Mouse (Mus musculus) cerebellum, adult 8-10 months (tissue): ENCODE data around the gene Ttc3.
"Not testable (repeated sequence)": the region's sequence is repeated elsewhere in the genome, so short reads cannot be mapped to it uniquely, and the experiment has no call there.

ENCODE experiments used
- DNase-seq: peaks from one replicate; pipeline ENCODE4 v3.0.0; 2022

Gene Ttc3

DNA sequence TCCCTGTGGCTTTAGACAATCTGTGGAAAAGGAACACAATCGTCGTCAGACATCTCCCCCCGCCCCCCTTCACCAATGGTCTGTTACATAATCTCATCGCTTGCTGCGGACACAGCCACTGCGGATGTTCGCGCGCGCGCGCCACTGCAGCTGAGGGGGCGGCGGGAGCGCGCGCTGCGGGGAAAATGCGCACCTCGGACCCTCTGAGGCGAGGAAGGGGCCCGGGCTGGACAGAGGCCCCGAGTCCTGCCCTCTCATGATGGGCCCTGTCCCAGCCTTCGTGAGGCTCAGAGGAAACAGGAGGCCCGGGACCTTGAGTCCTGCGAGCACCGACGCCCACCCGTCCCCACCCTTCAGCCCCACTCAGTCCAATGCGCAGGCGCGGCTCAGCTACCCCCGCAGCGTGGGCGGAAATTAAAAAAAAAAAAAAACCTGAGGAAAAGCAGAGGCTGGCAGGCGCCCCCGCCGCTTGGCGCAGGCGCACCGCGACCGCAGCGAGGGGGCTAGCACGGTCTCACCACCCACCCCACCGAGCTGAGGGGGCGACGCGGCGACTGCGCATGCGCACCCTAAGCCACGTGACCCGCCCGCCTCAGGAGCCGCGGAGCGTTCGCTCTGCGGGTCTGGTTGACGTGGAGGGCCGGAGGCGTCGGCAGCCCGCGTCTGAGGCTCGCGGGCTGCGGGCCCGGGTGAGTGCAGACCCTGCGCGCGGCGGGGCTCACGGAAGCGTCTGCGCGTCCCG lies at the start of gene Ttc3:
Gene Ttc3 (plus strand): TSS at position 446 of the 742 bp plus-strand sequence.
- peak; percentile 96 for DNase-seq

DNA sequence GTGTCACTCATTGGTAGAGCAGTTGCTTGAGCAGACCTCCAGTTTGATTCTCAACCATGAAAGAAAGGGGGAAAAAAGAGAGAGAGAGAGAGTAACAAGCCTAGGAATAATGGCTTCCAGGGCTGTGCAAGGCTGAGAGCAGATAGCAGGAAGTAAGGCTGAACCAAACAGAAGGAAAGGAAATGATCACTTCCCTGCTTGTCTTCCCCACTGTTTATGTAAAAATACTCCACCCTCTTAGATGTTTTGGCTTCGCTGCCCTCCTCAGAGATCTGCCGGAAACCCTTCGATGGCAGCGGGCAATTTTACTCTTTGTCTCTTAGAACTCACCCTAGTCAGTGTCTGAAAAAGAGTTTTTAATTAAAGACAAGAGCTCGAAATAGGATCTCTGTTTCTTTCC lies 46.7 kb upstream of the Ttc3 start:
- no peak for DNase-seq

DNA sequence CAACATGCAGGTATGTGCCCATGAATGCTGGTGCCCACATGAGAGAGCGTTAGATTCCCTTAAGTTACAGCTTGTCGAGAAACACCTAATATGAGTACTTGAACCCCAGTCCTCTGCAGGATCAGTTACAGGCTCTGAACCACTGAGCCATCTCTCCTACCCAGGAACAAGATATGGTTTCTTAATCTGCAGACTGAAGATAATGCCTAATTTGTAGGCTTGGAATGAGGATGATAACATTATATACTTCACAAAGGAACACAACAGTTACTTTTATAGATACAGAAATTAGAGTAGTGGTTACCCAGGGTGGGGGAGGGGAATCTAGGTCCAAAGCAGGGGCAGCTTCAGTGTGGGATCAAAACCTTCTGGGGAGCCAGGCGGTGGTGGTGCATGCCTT lies 44.4 kb upstream of the Ttc3 start:
- no peak for DNase-seq

DNA sequence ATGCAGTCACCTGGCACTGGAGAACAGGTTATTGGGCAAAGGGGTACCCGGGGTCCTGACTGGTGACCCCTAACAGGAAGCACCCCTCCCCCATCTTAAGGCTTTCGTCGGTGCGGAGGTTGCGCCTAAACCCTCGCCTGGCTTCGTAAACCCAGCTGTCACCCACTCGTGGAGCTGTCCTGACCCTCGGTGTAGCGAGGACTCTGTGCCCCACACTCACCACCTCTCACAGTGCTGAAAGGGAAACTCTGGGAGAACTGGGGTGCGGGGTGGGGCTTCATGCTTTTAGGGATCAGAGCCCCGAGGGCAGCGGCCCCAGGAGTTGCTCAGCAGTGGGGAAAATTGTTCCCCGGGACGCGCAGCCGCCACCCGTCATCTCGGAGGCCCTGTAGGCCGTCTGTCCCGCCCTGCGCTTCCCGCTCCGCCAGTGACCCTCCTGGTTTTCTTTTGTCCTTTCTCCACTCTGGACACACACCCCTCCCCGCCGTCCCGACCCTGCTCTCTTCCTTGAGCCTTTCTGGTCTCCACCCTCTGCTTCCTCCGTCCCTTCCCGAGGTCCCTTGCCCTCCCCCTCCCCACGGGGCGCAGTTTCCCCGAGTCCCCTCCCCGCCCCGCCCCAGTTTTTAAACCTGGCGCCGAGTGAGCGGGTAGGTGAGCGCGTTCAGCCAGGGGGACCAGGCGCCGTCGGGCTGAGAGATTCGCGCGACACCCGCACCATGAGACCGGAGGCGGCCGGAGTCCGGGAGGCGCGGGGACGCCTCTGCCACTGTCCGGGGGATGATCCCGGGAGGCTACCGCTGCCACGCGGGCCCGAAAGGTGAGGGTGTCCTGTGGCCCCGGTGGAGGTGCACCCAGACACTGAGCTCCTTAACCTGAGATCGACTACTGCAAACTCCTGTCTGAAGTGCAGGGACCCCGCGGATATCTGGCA lies 42.4 kb upstream of the Ttc3 start, which contains the start of gene Ripply3:
Gene Ripply3 (plus strand): TSS at position 640 of the 931 bp plus-strand sequence.
- DNase-seq, result peak; percentile 17

DNA sequence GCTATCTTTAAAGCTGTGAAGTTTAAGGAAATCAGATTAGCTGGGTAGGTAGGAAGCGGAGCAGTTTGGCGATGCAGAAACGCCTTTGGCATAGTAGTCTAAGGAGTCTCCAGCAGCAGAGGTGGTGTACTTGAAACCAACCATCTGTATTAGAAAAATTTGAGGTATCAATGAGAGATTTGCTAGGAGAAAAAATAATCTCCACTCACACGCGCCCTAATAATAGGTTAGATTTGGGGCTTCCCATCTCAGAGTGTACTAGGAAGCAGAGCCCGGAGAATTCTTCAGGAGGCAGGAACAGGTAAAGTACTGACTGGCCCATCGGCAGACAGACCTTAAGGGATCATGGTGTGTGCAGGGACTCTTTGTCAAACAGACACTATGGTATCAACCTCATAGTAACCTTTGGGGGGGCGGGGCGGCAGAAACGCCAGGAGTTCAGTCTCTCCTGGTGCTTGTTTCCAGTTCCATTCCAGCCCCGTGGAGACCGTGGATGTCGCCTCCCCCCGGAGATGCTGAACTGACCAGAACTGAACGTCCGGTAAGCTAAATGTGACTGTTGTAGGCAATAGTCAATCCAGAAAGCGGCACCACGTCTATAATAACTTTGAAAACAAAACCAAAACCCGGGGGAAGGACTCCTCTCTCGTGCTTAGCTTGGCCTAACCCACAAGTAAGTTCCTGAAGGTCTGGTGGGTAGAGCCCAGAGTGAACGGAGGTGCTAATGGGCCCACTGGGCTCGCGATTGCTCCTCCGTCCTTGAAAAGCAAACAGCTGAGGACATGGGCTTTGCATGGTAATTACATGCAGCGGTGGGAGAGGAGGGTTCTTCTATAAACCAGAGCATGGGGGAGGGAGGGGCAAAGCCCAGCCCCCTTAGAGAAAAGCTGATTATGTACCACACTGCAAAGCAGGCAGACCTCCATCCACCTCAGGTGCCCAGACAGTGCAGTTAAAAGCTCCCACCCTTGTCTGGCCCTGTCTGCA lies 41.2 kb upstream of the Ttc3 start:
- no peak for DNase-seq

DNA sequence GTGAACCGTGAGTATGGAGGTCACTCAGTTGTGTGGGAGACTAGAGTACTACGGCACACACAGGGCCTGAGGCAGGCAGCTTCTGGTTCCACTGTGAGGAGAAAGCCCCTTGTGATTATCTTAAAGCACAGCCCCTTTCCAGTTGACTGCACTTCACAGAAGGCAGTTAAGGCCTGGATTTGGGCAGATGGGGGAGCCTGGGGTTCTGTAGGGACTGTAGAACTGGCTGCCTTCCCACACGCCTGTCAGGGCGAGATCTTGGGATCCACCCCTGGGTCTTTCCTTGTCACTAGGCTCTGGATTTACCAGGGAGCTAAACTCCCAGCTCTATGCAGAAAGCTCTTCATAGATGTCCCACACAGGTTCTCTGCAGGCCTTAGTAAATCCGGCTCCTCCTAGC lies 40.0 kb upstream of the Ttc3 start:
- no peak for DNase-seq

DNA sequence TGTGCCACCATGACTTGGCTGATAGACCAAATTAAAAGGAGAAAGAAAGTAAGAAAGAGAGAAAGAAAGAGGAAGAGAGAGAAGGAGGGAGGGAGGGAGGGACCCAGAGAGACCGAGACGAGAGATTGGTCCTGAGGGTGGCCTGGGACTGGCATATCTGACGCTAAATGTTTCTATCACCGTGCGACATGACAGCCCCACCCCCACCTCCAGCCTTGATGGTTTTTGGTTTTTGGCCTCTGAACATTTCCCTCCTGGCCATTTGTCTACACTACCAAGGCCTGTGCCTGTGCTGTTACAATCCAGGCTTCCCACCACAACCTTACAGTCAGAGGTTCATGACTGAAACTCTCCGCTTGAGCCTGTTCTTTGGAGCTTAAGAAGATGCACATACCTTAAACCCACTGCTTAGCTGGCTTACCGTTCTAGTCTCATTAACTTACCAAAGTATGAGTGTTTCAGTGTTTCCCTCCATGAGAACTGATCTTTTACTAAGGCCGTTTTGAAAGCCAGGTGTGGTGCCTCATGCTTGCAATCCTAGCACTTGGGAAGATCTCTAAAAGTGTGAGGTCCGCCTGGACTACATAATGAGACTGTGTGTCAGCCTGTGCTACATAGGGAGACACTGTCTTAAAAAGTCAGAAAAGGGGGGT lies 39.1 kb upstream of the Ttc3 start:
- DNase-seq, result no peak

DNA sequence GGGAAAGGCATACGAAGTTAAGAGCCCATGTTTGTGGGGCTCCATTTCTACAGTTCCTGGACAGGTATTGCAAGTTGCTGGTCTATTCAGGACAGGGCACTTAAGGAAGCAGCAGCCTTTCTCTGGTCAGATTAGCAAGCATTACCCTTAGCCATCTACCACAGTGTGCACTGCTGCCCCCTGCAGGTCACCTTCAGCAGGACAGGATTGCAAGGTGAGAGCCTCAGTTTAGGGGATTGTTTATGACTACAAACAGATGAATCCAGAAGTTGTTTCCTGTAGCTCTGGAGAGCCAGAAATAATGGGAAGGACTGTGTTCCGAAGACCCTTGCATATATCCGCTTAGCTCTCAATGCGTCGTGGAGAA lies 38.5 kb upstream of the Ttc3 start:
- DNase-seq, result peak; percentile 73

DNA sequence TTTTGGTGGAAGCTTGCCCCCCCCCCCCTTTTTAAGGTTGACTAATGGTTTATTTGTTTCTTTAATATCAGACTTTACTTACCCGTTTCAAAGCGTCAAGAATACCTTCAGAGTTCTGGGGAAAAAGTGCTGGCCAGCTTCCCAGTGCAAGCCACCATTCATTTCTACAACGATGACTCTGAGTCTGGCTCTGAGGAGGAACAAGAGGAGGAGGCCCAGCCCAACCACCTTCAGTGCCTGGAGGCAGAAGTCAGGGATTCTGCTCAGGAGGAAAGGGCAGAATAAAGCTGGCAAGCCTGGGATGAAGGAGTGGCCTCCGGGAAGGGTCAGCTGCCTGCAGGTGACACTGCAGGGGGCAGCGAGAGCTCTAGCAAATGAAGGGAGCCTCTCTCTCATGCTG lies 34.8 kb upstream of the Ttc3 start:
- no peak for DNase-seq

DNA sequence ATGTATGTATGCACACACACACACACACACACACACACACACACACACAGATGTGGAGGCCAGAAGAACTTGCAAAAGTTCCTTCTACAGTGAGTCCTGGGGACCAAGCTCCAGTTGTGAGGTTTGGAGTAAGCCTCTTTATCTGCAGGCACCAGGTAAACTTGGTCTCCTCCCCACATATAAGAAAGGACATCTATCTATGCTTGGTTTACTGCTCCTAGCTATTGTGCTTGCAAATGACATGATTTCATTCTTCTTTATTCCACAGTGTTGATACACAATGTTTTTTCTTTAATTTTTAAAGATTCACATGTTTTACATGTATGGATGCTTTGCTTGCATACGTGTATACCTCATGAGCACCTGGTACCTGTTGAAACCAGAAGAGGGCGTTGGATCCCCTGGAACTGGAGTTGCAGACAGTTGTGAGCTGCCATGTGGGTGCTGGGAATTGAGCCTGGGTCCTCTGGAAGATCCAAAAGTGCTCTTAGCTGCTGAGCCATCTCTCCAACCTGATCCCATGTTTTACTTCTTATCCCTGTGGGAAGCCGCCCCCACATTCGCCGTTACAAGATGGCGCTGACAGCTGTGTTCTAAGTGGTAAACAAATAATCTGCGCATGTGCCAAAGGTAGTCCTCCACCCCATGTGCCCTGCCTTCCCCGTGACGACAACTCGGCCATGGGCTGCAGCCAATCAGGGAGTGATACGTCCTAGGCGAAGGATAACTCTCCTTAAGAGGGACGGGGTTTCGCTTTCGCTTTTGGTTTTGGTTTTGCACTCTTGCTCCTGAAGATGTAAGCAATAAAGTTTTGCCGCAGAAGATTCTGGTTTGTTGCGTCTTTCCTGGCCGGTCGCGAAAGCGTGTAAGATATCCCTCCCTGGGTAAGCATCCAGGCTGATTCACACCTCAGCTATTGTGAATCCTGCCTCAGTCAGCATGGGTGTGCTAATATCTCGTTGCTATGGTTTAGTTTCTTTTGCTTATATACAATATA lies 31.0 kb upstream of the Ttc3 start:
- not testable (repeated sequence) for DNase-seq

DNA sequence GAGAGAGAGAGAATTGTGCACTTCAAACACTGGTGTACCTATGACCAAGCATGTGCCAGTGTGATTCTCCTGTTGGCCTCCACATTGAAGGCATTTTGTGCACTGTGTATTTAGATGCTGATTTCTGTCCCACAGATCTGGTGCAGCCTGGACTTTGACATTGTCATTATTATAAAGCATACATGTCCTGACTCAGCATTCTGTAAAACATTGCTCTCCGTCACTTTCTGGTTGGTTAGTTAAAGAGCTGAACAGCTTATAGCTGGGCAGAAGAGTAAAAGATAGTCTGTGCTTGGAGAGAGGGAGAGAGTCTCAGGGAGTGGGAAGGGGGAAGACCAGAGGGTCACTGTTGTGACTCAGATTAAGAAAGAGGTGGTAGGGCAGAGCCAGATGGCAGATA lies 24.7 kb upstream of the Ttc3 start:
- DNase-seq, result no peak

DNA sequence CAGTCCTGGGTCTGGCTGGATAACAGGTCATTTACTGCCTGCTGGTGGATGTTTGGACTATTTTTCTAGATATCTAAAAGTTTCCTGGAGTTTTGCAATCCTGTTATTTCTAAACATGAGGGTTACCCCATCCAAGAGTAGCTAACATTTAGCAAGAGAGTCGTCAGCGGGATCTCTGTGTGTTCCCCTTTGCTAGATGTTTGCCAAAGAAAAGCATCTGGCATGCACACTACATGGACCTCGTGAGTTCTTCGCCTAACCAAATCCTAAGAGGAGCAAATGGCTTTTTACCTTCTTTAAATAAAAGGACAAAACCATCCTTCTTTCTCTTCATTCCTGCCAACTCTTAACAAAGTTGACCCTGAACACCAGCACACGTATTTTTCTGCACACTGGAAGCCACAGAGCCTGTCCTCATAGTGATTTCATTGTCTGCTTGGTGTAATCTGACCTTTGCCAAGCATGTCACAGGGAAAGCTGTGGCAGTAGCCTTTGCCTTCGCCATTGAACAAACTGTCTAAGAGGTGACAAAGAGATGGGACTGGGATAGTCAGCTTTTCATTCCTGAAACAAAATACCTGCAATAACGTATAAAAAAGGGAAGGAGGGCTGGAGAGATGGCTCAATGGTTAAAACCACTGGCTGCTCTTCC lies 23.2 kb upstream of the Ttc3 start:
- no peak for DNase-seq

DNA sequence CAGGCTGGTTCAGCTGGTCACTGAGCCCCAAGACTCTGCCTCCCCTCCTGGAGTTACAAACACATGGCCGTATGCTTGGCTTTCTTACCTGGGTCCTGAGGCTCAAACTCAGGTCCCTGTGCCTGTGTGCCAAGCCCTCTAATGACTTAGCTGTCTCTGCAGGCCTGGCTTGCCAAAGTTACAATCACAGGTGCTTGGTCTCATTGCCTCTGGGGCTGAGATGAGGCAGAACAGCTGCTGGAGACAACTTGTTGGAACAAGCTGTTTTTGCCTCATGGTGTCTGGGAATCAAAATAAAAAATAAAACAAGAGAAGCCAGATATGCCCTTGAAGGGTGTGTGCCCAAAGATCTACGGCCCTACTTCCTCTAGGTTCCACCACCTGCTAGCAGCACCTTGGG lies 21.6 kb upstream of the Ttc3 start:
- DNase-seq, result no peak

DNA sequence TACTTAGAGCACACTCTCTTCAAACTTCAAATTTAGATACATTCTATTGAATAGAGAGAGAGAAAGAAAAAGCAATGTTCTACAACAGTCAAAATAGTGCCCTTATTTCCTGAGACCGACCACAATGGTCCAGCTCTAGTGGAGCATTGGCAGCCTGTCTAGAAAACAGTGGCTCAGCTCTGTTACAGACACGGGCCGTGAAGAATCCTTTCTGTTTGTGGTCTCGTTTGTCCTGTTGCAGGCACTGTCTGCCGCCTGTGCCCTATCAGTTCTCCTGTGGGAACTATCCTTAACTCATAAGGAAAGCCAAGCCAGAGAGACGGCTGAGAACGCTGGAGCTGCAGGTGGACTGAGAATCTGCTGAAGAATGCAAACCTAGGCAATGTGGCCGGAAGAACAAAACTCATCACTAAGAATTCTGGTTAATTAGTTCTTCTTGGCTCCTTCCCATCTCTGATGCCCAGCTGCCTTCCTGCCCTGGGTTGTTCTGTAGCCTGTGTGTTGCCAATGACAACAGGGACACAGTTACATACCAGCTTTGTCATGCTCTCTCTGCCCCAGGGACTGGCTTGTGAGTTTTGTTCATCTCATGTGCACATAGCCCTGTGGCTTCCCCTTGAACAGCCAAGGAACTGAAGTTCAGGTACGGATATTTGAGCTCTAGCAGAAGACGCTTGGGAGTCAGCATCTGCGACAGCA lies 20.7 kb upstream of the Ttc3 start:
- no peak for DNase-seq

DNA sequence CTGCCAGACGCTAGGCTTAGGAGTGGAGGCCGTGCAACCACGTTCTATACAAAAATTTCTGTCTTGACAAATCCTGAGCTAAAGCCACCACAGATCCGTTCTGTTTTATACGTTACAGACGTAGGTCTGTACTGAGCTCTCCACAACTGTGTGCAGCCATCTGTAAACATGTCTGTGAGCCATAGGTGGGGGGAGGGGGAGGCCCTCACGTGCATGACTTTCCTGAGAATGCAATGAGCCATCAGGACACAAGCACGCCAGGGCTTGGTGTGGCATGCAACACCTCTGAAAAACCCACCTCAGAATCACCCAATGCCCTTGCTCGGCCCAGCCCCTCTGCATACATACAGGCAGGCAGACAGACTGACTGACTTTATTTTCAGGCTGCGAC lies 20.1 kb upstream of the Ttc3 start:
- no peak for DNase-seq

DNA sequence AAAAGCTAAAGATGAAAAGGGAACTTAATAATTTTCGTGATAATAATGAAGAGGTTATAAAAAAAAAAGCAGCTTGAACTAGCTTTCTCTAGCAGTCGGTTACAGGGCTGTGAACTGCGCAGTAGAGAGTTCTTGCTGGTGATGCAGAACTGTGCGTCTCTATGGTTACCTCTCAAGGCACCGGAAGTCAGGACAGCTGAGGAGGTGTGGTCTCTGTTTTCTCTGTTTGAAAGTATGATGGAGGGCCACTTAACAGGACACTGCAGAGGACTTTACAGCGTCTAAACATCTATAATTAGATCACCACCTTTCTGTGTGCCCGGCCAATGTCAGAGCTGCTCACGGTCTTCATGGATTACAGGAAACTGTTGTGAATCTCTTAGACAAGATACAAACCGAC lies 16.0 kb upstream of the Ttc3 start:
- DNase-seq, result no peak

DNA sequence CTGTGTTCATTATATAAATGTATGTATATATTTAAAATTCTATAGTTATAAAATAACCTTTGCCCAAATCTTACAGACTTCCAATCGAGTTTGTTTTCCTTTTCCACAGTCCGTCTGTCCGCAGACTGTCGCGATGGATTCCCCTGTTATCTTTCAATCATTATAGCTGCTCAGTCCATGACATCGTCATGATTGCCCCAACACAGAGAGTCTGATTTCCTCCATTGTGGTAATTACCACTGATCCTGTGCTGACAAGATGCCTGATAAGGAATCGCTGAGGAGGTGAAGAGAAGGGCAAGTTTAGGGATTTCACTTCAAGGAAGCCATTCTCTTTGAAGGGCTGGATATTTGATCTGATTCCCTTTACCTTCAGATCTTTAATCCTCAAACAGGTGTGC lies 14.4 kb upstream of the Ttc3 start:
- DNase-seq, result no peak

DNA sequence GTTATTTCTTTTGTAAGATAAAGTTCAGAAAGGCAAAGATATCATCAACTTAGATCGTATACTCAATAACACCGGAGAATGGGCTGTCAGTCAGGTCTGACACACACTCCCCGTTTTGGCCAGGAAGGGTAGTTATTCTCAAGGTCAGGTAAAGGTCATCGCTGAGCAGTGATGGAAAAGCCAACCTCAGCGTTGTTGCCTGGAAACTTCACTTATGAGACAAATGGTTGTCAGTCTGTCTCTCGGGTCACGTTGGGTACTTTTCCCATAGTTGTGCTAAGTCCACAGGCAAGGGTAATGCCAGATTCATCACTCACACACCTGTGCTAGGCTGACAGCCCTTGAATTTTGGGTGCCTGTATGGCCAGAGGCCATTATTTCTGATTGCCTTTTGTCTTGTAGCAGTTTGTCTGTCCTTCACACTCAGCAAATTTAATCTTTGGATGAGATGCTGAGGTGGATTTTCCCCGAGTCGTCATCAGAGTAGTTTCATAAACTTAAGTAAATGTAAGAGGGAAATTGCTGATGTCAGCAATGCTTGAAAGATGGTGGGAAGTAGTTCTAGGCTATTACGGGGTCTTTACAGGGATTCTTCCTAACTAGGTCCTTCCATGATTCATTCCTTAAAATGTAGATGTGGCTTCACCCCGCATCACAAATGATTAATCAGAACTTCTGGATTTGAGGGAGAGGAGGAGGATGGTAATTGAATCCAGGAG lies 13.5 kb upstream of the Ttc3 start:
- DNase-seq, result no peak

DNA sequence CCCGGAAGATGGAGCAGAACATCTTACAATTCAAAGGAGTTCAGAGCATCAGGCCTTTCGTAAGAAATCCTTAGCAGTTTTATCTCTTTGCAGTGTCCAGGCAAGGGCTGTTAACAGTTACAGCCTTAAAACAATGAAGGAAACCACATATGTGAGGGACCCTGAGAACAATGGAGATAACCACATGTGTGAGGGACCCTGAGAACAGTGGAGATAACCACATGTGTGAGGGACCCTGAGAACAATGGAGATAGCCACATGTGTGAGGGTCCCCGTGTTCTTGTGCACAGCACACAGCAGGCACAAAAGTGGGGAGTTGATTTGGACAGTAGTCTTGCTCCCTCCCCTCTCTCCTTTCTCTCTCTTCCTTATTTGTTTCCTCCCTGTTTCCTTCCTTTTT lies 12.3 kb upstream of the Ttc3 start:
- no peak for DNase-seq
